Mouse (Mus musculus) CD8-positive naive resting alpha-beta T cell, adult 2 months (primary cell): ENCODE measurements around the gene Fbxl17.

Source experiments
- DNase-seq, 2 experiments: peaks; one replicate each; pipeline ENCODE4 v3.0.0; 2022; ENCODE audit warnings: low read depth in 2 of 2, low spot score in 2 of 2

Fbxl17 gene

DNA sequence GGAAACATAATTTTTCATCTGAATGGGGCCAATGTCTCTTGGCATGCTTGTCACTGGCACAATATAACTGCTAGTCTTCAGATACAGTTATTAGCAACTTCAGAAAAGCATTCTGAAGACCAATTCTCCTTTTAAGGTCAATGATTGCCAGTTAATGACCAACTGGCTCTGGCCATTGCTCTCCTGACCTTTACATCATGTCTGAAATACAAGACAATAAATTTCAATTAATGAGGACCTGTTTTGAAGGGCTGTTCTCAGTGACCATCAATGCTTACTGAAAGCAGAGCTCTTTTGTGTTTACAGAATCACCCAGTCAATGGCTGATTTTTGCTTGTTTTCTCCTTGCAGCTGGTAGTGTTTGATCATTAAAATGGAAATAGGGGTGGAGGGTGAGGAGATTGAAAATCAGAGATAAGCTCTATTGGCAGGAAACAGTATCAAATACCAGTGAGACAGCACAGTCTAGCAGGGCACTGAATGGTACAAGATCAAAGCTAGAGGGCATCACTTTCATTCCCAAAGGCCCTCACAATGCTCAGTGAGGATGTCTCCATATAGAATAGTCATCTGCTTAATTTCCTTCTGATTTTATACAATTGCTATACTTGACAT, 95.9 kb downstream of the Fbxl17 start:
- DNase-seq = no peak

DNA sequence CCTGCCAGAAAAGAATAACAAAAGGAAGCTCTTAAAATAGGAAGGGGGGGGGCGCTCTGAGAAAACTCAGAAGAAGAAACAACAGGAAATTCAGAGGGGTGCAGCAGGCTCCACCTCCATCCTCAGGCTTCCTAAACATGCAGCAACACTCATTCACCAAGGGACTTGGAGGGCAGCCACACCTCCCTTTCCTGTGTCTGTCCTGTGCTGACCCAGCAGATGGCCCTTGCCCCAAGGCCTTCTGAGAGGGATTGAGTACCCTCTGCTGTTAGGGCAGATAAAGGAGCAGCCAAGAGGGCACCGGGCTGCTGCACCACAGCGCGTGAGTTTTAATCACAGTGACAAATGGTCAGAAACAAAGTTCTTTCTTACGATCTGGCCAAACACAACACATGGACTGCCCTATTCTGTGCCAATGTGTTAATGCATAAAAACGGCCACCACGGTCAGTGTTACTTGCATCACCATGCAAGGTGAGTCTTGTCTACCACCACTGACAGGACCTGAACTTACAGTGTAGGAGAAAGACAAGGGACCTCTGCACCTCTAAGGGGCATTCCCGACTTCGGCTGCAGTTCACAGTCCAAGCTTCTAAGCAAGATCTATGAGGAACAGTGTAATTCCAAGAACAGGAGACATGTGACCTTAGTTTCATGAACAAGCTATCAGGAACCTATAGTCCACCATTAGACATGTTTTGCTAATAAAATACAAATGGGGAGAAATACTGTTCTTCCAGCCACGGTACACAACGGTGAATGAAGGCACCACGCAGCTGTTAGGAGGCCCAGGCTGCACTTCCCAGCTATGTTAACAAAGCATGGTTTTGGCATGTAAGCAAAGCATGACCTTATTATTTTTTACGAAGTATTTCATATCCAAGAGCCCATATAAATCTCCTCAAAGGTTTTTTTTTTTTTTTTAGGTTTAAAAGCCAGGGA, 96.8 kb downstream of the Fbxl17 start:
- no peak for DNase-seq

DNA sequence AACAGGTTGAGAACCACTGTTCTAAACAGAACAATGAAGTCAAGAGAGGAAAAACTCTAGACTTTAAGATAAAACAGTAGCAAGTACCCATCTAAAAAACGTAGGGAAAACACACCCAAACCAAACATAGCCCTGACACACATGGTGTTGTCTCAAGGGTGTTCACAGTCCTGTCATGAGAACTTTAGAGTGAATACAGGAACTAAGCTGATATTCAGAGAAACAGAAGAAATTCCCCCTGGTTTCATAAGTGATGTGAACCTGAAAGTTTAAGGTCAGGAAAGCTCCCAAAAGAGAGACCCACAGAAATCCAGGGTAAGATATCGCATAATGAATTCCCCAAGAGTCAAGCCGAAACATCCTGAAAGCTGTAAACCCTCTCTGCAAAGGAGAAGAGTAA, 97.6 kb downstream of the Fbxl17 start:
- no peak for DNase-seq

DNA sequence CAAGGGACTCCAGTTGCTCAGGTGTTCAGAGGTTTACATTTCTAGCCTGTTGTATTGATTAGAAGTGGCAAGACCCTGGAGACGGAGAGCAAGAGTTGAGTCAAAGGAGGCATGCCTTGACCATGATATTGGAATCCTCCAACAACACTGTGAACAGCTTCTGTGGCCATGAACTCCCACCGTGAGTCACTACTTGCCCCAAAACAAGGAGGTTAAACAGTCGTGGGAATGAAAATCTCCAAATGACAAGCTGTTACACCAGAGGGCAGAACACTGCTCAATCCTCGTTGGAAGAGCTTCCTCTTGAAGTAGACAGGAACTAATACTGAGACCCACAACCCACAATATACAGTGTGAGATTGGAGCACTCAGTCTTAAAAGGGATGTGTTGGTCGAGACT, 99.2 kb downstream of the Fbxl17 start:
- DNase-seq = no peak

DNA sequence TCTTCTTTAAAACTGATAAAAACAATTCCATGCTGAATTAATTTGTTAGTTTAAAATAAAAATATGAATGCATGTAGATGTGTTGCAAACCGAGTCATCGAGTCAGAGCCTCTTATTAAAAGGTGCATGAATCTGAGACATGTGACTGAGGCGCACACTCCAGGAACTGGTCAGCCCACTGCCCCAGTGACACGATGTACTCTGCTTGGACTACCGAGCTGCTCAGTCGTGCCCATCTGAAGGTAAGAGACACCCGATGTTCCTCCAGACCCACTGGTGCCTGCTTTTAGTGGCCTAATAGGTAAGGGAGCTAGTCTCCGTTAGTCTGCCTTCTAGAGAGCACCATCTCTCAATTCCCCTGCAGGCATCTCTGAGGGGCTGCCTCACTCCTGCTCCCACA, 100.0 kb downstream of the Fbxl17 start:
- DNase-seq = no peak

DNA sequence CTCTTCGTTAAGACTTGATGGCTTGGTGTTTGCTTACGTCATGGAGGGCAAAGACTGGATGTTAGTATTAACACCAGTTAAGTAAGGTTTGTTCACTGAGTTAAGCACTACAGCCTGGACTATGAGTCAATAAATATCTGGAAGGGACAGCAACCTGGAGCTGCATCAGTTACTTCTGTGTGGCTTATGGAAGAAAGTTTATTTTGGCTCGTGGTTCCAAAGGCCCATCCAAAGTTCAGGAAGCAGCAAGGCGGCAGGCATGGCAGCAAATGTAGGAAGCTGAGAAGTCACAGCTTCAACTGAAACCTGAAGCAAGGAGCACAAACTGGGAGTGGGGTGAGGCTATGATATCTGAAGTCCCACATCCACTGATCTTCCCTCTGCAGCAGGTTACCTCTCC, 108.3 kb downstream of the Fbxl17 start:
- DNase-seq = no peak

DNA sequence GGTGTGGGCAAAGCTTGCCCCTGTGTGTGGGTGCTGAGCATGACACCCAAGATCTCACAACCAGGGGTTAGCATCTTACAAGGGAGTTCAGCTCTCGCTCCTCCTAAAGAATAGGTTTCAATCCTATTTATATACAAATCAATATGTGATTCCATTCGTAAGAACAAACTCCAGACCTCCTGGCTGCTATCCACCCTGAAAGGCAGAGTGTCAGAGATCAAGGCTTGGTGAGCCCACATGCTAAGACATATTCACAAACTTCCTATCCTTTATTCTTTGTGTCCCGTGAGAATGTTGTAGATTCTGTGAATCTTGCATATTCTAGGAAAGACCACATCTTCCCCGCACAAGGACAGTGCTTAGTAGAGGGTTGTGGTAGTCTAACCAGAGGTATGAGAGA, 108.9 kb downstream of the Fbxl17 start:
- DNase-seq = no peak

DNA sequence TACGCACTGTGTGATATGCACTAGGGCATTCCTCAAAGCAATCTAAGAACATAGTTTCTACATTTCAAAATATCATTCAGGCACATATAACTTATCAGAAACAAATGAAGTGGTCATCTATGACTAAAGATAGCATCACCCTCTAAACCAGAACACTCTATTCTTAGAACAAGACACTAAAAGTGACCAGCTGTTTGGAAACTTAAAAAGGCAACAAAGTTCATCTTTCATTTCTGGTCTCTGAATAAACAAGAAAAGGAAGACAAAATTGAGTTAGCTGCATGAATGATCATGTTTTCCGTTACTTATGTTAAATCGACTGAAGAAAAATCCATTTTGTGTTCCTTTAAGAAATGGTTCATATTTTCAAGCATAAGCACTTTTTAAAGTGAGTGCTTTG, 128.8 kb downstream of the Fbxl17 start:
- no peak for DNase-seq

DNA sequence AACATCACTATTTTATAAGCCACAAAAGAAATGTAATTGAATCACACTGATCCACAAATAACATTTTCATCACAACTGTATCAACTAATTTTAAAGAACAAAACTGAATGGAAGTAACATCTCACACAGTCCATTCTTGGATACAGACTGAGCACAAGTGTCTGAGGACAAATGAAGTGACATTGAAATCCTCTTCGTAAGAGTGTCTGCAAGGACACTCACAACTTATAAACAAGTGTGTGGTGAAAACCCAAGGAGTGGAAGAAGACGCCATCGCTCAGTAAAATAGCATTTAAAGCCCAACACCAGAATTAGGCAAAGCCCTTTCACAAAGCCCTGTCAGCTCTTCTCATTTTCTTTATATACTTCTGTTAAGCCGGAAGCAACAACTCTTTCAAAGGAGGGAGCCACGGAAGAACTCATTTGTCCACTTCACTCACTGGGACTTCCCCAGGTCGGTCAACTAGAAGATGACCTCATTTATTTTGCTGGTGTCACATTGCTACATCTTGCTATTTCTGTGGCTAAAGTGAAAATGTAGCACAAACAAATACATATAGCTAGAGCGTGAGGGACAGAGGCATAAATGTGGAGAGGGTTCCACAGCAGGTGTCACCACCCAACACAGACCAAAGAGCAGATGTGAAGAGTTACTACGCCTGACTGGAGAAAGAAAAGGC, 130.0 kb downstream of the Fbxl17 start:
- no peak for DNase-seq

DNA sequence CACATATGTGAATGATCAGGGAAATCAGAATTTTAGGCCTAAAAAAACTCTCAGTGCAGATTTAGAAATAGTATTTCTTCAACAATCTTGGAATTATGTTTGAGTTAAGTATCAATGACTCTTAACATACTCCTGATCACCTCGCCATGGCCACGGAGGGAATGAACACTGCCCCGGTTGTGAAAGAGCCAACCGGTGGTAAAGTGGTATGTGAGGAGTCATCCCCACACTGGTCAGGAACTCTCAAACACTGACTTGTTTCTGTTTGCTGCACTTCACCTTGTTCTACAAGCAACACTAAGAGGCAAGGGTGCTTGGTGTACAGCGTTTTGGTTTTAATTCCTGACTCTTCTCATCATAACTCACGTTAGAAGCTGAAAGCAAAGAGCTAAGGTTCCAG, 132.3 kb downstream of the Fbxl17 start:
- no peak for DNase-seq

DNA sequence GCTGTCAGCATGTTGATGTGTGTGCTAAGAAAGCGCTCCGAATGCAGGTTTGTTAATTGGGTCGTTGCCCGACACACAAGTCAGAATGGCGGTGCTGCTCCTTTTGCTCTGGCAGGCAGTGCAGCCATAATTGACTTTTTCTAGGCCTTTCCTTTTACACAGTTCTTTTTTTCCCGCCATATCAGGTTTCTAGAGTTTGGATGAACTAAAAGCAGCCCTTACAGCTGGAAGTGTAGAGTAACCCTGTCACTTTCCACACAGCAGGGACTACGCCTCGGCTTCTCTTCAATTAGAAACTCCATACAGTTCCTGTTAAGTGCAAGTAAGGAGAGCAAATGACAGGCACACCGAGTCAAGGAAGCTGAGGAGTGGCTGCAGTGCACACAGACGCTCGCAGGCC, 133.8 kb downstream of the Fbxl17 start:
- no peak for DNase-seq

DNA sequence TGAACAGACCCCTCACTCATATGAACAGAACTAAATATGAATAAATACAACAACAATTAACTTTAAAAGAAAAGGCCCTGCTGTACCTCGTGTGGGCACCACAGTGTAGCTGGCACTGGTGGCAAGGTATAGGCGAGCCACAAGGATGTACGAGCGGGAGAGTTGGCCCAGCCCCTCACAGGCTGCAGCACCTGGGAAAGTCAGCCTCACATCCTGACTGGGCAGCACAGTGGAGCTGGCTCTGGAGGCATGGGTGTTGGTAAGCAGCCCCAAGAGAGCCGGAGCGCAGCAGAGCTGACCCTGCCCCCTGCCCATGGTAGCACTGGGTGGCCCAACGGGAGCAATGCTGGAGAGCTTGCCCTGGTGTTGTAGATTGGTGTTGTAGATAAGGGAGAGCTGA, 135.2 kb downstream of the Fbxl17 start:
- DNase-seq = no peak

DNA sequence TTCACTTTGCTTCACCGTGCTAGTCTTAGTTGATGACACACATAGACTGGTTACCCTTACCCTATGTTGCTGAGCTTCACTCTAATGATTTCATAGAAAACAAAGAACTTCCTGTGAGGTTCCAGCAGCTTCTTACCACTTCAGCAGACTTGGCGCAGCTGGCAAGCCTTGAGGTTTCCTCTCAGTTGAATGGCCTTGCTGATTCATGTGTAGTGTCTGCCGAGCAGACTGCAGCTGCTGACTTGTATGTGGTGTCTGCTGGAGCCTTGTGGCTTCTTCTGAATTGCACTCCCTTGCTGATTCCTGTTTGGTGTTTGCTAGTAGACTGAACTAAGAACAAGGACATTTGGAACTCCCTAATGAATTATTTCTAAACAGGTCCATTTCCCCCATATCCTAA, 137.6 kb downstream of the Fbxl17 start:
- peak; percentile 26 to 35 for DNase-seq

DNA sequence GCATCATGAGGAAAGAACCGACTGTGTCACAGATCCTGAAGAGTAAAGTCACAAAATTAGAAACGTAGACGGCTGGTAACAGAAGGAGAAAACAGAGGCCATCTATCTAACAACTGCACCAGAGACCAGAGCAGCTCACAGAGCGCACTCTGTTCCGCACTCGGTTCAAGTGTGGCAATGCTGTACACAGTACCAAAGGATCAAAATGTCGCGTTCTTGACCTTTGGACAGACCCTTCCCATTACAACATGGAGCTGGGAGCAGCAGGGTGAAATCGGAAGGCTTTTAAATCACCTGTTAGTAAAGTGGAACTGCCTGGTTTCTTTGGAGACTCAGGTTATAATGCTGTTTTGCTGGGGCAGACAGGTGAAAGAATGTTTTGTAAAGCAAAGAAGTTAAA, 138.1 kb downstream of the Fbxl17 start:
- DNase-seq = no peak

DNA sequence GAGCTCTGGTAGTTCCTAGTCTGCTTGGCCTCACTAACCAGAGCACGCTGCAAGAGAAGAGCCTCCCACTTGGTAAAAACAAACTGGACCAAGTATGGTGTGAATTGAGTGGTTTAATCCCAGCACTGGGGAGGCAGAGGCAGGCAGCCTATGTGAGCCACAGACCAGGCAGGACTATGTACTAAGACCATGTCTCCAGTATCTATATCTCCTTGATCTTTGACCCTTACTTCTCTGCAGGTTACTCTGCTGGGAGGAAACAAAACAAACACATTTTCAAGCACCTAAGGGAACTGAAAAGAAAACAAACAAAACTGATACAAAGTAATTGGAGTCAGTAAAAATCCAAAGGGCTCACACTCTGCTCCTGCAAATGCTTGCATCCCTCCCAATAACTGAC, 141.0 kb downstream of the Fbxl17 start:
- DNase-seq = no peak

DNA sequence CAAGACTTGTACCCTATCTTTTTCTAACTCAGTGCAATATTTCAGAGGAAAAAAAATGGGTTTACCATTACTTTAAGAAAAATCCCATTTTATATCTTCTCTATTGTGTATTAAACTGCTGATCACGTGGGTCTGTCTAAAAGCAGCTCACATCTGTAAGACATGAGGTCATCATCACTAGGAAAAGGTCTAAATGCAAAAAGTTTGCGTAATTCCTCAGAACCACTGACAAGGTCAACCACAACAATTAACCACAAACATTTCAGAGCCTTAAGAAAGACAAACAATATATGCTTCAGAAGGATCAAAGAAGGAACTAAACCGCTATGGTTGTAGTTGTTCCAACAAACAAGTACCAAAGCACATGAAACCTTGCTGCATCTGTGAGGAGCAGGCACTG, 143.6 kb downstream of the Fbxl17 start:
- peak in 1 of 2 experiments; percentile 14 for DNase-seq

DNA sequence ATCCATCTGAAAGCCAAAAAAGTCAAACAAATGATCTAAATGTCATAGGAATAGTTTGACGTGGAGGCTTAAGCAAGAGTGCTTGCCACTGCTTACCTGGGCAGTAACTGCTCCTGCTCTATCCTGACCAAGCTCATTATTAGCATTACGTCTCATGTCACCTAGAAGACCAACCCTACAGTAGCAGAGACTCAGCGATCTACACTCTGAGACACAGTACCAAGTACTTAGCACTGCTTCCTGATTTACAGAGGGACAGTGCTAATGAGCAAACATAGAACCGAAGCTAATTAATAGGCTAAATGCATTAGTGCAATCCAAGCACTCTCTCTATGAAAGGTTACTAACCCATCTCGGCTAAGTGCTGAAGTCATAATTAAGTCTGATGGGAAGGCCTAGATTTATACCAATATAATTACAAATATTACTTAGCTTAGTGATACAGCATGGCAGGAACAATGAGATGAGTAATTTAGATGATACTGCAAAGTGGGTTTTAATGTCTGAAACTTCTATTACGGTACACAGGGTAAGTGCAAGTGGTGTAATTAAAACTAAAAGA, 147.1 kb downstream of the Fbxl17 start:
- DNase-seq = no peak

DNA sequence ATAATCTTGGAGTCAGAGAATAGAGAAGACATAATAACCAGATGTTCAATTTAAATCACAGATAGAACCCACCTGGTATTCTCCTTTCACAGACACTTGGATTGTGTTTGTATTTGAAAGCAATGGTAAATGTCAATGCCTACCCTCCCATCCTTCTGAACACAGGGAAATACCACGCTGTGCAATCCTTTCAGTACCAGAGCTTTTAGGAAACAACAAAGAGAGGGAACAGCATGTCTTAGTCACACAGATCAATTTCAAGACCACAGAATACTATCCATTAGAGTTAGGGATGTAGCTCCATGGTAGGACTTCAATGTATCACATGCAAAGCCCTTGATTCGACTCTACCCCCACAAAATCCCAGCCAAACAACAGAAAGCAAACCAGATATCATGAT, 148.1 kb downstream of the Fbxl17 start:
- DNase-seq = no peak

DNA sequence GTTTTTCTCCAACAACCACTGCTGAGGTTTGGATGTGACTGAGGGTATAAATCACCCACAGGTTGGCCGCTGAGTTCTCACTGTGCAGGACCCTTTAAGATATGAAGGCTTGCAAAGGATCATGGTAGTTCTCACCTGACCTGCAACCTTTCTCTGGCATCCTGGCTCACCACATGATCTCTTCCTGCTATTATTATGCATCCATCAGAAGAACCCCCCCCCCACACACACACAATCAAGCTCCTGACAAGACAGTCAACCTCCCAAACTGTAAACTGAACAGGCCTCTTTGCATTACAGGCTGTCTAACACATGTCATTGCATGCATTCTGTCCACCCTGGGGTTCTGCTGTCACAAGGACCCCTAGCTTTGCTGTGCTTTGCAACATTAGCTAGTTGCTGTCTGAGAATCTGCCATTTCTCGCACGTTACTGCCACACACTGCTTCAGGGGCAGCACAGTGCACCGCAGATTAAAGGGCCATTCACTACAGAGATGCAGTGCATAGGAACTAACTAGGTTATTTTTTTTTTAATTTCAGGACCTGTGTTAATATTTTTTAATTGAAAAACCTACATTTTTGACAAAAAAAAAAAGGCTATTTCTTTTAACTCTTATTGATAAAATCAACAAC, 148.8 kb downstream of the Fbxl17 start:
- no peak for DNase-seq

DNA sequence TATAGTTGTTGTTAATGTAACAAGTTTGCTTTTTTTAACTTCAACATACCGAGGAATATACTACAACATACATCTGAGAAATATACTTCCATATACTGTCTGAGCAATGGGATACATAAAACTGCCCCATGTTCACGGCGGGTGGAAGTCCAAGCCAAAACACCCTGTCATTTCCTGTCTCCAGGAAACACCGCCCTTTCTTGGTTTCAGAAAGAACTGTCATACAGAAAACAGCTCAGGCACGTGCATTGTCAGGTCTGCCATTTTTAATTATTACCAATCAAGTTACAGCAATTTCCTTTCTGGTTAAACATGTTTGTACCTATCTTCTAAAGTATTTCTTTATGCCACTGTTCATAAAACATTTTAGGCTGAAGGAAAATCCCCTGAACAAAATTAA, 155.7 kb downstream of the Fbxl17 start:
- no peak for DNase-seq

DNA sequence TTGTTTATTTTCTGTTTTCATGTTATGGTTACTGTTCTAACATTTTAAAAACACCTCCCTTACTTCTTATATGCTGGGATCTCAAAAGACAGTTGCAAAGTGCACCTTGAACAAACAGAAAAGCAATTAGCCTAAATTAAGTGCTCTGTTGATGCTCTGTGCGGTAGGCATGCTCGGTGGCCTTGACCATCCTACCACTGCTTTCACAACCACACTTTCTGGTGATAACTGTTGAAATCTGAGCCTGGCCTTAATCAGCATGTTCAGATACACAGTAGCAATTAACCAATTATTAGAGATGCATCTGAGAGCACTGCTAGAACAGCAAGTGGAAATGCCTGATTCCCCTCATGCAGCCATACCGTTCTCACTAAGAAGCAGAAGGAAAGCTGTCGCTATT, 156.7 kb downstream of the Fbxl17 start:
- DNase-seq = no peak
